Mouse (Mus musculus) embryonic fibroblast, embryonic 13.5 days (primary cell): ENCODE measurements at regions not wholly inside any gene's neighbourhood (a gene's known extent, or its start where the extent isn't known, plus 50 kb on each side); places are given as distances from the start of the nearest gene placed in this dataset.
"Not testable (repeated sequence)": the region's sequence is repeated elsewhere in the genome, so short reads cannot be mapped to it uniquely, and the experiment has no call there.

Source experiments
- H3K27ac ChIP-seq: 2 replicates; pipeline ENCODE4 v1.5.1; 2012; ENCODE audit warnings: low read length, control low read depth, inconsistent platforms; ENCODE audit not compliant: insufficient read depth
- H3K4me1 ChIP-seq: 2 replicates; pipeline ENCODE4 v1.6.1; 2011; ENCODE audit warnings: low read length; ENCODE audit not compliant: control insufficient read depth, insufficient read depth
- H3K4me3 ChIP-seq: 2 replicates; pipeline ENCODE4 v1.5.1; 2011; ENCODE audit warnings: mild to moderate bottlenecking, control low read depth, low read length; ENCODE audit not compliant: insufficient read depth
- CTCF ChIP-seq: IDR thresholded peaks from 2 replicates; pipeline ENCODE4 v1.5.1; 2011; ENCODE audit warnings: mild to moderate bottlenecking, control low read depth, low read length, moderate library complexity, borderline replicate concordance; ENCODE audit not compliant: insufficient read depth
- POLR2A ChIP-seq: IDR thresholded peaks from 2 replicates; pipeline ENCODE4 v1.6.1; 2011; ENCODE audit warnings: low read depth, mild to moderate bottlenecking, control low read depth, low read length, moderate library complexity

- TF ChIP-seq POLR2A (no peak), CTCF (no peak)
- no peak overlapping the region for H3K27ac ChIP-seq
- H3K4me1 ChIP-seq, result no peaks in the 10 kb centered on the region; the same call in 1 of the 2 replicates
- H3K4me3 ChIP-seq, result no peak overlapping the region
Observed at GRCm38 (mm10) chr9:51653376-51654292, 111.5 kb upstream of the Arhgap20 start.

DNA sequence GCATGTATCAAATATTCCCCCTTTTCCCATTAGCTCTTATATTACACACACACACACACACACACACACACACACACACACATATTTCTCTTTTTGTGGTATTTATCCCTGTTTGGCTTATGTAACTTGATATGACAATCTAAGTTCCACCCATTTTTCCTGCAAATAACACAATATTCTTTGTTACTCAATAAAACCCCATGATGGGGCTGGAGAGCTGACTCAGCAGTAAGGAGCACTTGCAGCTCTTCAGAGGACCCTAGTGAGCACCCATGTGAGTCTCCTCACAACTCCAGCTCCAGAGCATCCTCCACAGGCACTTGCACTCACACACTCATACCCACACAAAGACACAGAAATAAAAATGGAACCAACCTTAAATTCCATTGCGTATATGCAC is 110.5 kb upstream of the Arhgap20 start:
- no peaks in the 10 kb centered on the region; the same call in 1 of the 2 replicates for H3K4me1 ChIP-seq
- H3K27ac ChIP-seq, result no peak overlapping the region; the same call in 1 of the 2 replicates
- TF ChIP-seq CTCF (no peak), POLR2A (no peak)
- H3K4me3 ChIP-seq, result no peak overlapping the region

DNA sequence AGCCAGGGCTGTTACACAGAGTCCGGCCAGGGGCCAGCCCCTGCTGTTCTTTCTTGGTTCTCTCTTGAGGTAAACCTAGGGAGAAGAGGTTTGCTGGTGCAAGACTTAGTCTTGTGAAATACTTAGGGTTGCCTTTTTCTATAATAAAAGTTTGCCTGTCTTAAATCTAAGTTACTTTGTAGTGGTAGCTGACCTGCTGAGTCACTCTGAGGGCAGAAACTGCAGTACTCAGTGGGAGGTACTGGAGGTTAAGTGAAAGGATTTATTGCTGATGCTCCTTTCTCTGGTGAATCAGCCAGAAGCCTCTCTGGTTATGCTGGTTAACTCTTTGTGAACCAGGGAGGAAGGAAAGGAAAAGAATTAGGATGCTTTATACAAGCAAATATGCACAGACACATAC is 107.3 kb upstream of the Arhgap20 start:
- Histone ChIP-seq H3K4me1 (no peaks in the 10 kb centered on the region; the same call in 1 of the 2 replicates), H3K4me3 (no peak overlapping the region), H3K27ac (peak overlapping the region; percentile 75)
- no peak for TF ChIP-seq CTCF
- no peak for TF ChIP-seq POLR2A

DNA sequence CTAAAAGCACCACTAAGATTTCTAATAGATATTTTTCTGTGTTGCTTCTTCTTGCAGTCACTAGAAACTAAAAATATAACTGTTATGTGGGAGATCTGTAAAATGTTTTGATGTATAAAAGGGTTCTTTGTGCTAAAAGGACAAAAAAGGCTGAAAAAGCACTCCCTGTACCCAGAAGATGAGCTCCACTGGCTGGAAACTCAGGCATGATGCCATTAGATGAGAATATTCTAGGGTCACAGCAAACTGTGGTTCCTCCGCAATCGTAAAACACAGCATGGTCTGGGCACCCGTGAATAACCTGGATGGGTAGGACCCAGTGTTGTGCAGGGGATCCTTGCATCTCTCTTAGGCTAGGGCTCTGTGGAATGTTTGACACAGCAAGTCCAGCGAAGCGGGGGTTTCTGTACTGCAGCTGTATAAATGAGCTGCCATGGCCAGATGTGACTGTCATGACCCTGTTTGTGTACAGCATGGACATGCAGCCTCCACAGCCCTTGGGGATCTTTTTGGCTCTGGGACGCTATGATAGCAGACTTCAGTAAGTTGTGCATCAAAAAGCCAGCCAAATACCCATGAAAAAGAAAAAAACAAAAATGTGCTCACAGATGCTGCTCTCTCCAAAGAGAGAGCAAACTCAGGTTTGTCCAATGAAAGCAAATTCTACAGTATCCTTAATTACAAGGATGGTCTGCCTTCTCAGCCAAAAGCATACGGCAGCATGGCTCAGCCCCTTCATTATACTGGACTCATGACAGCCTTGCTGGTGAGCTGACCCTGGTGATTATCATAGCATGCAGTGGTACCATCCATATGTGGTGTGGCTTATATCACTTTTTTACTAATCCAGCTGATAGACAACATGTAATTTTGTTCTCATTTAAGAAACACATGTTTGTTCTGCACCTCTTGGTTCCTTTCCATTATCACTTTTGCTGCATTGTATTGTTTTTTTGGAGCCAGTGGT is 103.9 kb upstream of the Arhgap20 start:
- TF ChIP-seq CTCF (no peak), POLR2A (no peak)
- Histone ChIP-seq H3K4me1 (no peaks in the 10 kb centered on the region; the same call in 1 of the 2 replicates), H3K4me3 (no peak overlapping the region), H3K27ac (no peak overlapping the region)

GRCm38 (mm10) chr9:51661911-51662310 is 103.2 kb upstream of the Arhgap20 start:
- no peak overlapping the region for H3K27ac ChIP-seq
- H3K4me1 ChIP-seq, result no peaks in the 10 kb centered on the region; the same call in 1 of the 2 replicates
- TF ChIP-seq CTCF (no peak), POLR2A (no peak)
- no peak overlapping the region for H3K4me3 ChIP-seq

- H3K27ac ChIP-seq, result no peak overlapping the region
- H3K4me1 ChIP-seq, result no peaks in the 10 kb centered on the region
- TF ChIP-seq CTCF (no peak), POLR2A (no peak)
- H3K4me3 ChIP-seq, result no peak overlapping the region
Observed at GRCm38 (mm10) chr9:51664353-51664752, 100.8 kb upstream of the Arhgap20 start.

- no peaks in the 10 kb centered on the region for H3K4me1 ChIP-seq
- H3K4me3 ChIP-seq, result no peak overlapping the region
- no peak overlapping the region for H3K27ac ChIP-seq
- TF ChIP-seq CTCF (no peak), POLR2A (no peak)
Observed at GRCm38 (mm10) chr9:51664876-51665275, 100.3 kb upstream of the Arhgap20 start.

DNA sequence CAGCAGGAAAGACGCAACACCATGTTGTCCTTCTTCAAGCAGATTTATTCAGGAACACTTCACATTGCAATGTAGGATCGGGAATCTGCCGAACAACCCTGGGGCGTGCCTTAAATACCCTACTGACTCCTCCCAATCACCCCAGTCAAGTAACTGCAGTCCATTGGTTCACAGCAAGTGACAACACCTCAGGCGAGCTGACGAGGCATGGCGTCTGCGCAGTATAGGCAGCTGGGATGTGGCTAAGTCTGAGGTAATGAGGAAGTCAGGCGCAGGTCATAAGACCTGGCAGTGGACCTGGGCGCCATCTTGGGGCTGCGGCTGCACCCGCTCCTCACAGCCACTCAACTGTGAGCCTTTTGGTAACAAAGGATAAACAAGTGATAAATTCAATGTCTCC is 96.2 kb upstream of the Arhgap20 start:
- not testable (repeated sequence) for H3K4me1 ChIP-seq, H3K4me3 ChIP-seq, H3K27ac ChIP-seq

GRCm38 (mm10) chr9:51670531-51670930 is 94.6 kb upstream of the Arhgap20 start:
- TF ChIP-seq POLR2A, result no peak
- TF ChIP-seq CTCF, result no peak
- H3K4me3 ChIP-seq, result no peak overlapping the region

More at GRCm38 (mm10) chr9:51670531-51670930, 94.6 kb upstream of the Arhgap20 start:
- H3K4me1 ChIP-seq, result no peaks in the 10 kb centered on the region
- no peak overlapping the region for H3K27ac ChIP-seq
